Mouse (Mus musculus) bone marrow macrophage, adult 2 months (primary cell): Measurements from ENCODE around the gene Arhgap8.

Source experiments
- CTCF ChIP-seq: IDR thresholded peaks from 2 replicates; pipeline ENCODE4 v1.5.1; 2012; ENCODE audit warnings: low read depth, mild to moderate bottlenecking, low read length, moderate library complexity
- POLR2A ChIP-seq: IDR thresholded peaks from 2 replicates; pipeline ENCODE4 v1.6.1; 2012; ENCODE audit warnings: mild to moderate bottlenecking, low read depth, low read length, borderline replicate concordance

- TF ChIP-seq CTCF = no peak
- TF ChIP-seq POLR2A = no peak
Observed at GRCm38 (mm10) chr15:84703992-84704391, 15.9 kb upstream of the Arhgap8 start.
